Mouse (Mus musculus) lung, adult 2 months (tissue): ENCODE measurements around the gene Tmem258. TPM values are rescaled to one million over a fixed set of nuclear protein-coding genes. Genes with fewer than 3 reads are reported as not detected.

ENCODE experiments used
- DNase-seq: peaks from one replicate; pipeline ENCODE4 v3.0.0; 2022
- H3K4me1 ChIP-seq: fragments of 200-500 bp; 2 replicates; pipeline ENCODE4 v1.6.1; 2011; ENCODE audit warnings: low read length; ENCODE audit not compliant: control insufficient read depth, insufficient read depth
- H3K4me3 ChIP-seq: fragments of 200-500 bp; replicated peaks from 2 replicates; pipeline ENCODE3; 2011; ENCODE audit warnings: low read depth, mild to moderate bottlenecking, control low read depth, low read length; ENCODE audit errors: extremely low read depth
- CTCF ChIP-seq: fragments of 200-500 bp; IDR thresholded peaks from 2 replicates; pipeline ENCODE4 v1.5.1; 2011; ENCODE audit warnings: mild to moderate bottlenecking, low read length, control low read depth; ENCODE audit not compliant: insufficient read depth
- POLR2A ChIP-seq: fragments of 200-500 bp; IDR thresholded peaks from 2 replicates; pipeline ENCODE4 v1.6.1; 2011; ENCODE audit warnings: low read depth, mild to moderate bottlenecking, control low read depth, low read length, borderline replicate concordance; ENCODE audit errors: extremely low read depth
- WGBS: fragments of 180-500 bp; shearing (Covaris S2); methylation state at CpG from one replicate; pipeline ENCODE4 v1.1.7; 2018; 5-methylcytosine and 5-hydroxymethylcytosine counted together
- polyA plus RNA-seq: library from polyadenylated mRNA; depleted of rRNA; stranded (reverse); fragments of >200 nt; gene quantifications from 2 replicates; pipeline ENCODE4 v1.2.3, GENCODE M21; 2012

The Tmem258 gene
- polyA plus RNA-seq, 1 experiment = 70.0 TPM

GRCm38 (mm10) chr19:10195252-10195651 lies 8.6 kb upstream of the Tmem258 start:
- Histone ChIP-seq H3K4me1 (0 out of 2 replicates have a peak, but pooled peaks cover 3% of the 10 kb centered on the region), H3K4me3 (no peak overlapping the region)
- DNase-seq = no peak
- 61% methylated on average over 5 of the region's 5 CpGs for WGBS
- TF ChIP-seq POLR2A = no peak
- TF ChIP-seq CTCF = no peak

GRCm38 (mm10) chr19:10197130-10197529 lies 6.7 kb upstream of the Tmem258 start:
- no peak for TF ChIP-seq CTCF
- 87% methylated on average over 4 of the region's 4 CpGs for WGBS
- no peak for DNase-seq
- Histone ChIP-seq H3K4me3 (no peak overlapping the region), H3K4me1 (no peaks in the 10 kb centered on the region)

DNA sequence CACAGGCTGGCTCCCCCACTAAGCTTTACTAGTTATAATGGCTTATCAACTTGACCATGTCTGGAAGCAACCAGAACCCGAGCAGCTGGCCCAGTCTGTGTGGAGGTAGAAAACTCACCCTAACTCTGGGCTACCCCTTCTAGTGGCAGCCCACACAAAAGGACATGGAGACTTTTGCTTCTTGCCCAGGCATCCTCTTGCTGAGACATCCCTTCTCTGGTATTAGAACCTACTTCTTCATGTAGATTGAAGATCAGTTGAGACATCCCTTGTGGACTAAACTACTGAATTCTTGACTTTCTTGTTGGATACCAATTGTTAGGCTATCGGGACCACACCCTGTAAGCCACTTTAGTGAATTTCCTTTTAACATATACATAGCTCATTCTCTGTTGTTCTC lies 5.5 kb upstream of the Tmem258 start:
- Histone ChIP-seq H3K4me3 (no peak overlapping the region), H3K4me1 (no peaks in the 10 kb centered on the region)
- no peak for DNase-seq
- TF ChIP-seq CTCF = no peak
- TF ChIP-seq POLR2A = no peak
- 72% methylated on average over 2 of the region's 2 CpGs for WGBS

- peak; percentile 69 for DNase-seq
- 21% methylated on average over 3 of the region's 3 CpGs for WGBS
- no peaks in the 10 kb centered on the region for H3K4me1 ChIP-seq
- TF ChIP-seq POLR2A (no peak), CTCF (peak; percentile 96)
- no peak overlapping the region for H3K4me3 ChIP-seq
These were observed 5.1 kb upstream of the Tmem258 start for GRCm38 (mm10) chr19:10198723-10199122.

DNA sequence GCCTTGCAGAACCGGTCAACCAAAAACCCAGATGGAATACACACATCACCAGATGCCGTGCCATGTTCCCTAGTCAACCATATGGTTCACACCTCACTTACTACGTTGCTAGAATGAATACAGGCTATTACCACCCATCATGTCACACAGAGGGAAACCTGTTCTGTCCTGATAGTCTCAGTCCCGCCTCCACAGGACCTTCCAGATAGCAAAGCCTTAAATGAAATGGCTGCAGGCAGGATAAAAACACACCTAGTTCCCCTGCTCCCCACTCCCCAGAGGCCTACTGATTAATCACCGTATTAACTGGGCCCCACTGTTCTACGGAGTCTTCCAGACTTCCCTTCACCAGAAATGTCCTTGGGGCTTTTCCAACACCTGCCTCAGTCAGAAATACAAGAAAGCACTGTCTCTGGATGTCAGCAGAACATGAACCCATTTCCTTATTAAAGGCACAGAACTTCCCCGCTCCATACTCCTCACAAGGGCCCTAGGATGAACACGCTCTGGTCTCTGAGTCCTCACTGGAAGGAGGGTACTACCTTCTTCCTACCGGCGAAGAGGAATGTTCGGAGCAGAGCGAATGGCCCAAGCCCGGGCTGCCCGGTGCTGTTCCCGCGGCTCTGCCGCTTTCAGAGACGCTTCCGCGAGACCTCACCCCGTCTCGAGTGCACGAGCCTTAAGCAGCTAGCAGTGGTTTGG lies 517 bp upstream of the Tmem258 start:
- TF ChIP-seq POLR2A = no peak
- TF ChIP-seq CTCF = no peak
- WGBS = 2% methylated on average over 23 of the region's 23 CpGs
- no peak for DNase-seq
- peaks cover 2% of the 10 kb centered on the region; the same call in 1 of the 2 replicates for H3K4me1 ChIP-seq
- H3K4me3 ChIP-seq = peak overlapping the region; percentile 93

GRCm38 (mm10) chr19:10204616-10205001 lies 795 bp downstream of the Tmem258 start:
- H3K4me3 ChIP-seq = peak overlapping the region; percentile 8
- H3K4me1 ChIP-seq = peaks cover 2% of the 10 kb centered on the region; the same call in 1 of the 2 replicates
- 0% methylated on average over 5 of the region's 5 CpGs for WGBS
- TF ChIP-seq CTCF (no peak), POLR2A (no peak)
- DNase-seq = peak; percentile 34

GRCm38 (mm10) chr19:10205051-10205450 lies 1.2 kb downstream of the Tmem258 start:
- 41% methylated on average over 6 of the region's 6 CpGs for WGBS
- no peak for TF ChIP-seq CTCF
- no peak for TF ChIP-seq POLR2A
- H3K4me3 ChIP-seq = no peak overlapping the region
- no peak for DNase-seq
- H3K4me1 ChIP-seq = peaks cover 2% of the 10 kb centered on the region; the same call in 1 of the 2 replicates

- no peak overlapping the region for H3K4me3 ChIP-seq
- WGBS = 73% methylated on average over 3 of the region's 3 CpGs
- no peak for DNase-seq
- TF ChIP-seq POLR2A (no peak), CTCF (no peak)
- H3K4me1 ChIP-seq = peaks cover 2% of the 10 kb centered on the region; the same call in 1 of the 2 replicates
These were observed 5.0 kb downstream of the Tmem258 start for GRCm38 (mm10) chr19:10208851-10209250.

DNA sequence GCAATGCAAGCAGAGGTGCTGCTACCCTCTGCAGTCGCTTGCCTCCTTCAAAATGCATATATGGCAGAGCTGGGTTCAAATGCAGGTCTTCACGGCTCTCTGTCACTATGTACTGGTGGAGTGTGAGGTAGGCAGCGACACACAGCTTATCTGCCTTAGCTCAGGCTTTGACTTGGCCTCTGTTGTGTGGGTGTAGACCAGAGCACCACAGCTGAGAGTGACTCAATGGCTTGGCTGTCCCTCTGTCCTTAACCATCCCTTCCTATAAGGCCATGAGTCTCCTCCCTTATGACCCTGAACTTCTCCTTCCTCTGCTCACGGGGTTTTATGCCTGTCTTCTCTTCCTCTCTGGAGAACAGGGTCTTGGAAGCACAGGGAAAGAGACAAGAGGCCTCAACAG lies 7.1 kb downstream of the Tmem258 start:
- H3K4me3 ChIP-seq = no peak overlapping the region
- TF ChIP-seq POLR2A (no peak), CTCF (no peak)
- WGBS = 75% methylated on average over 4 of the region's 4 CpGs
- H3K4me1 ChIP-seq = no peaks in the 10 kb centered on the region
- DNase-seq = no peak

- 73% methylated on average over 10 of the region's 10 CpGs for WGBS
- no peak for DNase-seq
- no peak for TF ChIP-seq CTCF
- no peak for TF ChIP-seq POLR2A
- H3K4me3 ChIP-seq = no peak overlapping the region
- H3K4me1 ChIP-seq = no peaks in the 10 kb centered on the region
These were observed 10.1 kb downstream of the Tmem258 start for GRCm38 (mm10) chr19:10213796-10214471.
